Mouse (Mus musculus) liver, embryonic 12.5 days (tissue): ENCODE data around the gene Ckmt1. TPM values are rescaled to one million over a fixed set of nuclear protein-coding genes. Genes with fewer than 3 reads are reported as not detected.
"Not testable (repeated sequence)": the region's sequence is repeated elsewhere in the genome, so short reads cannot be mapped to it uniquely, and the experiment has no call there.

Experiments
- ATAC-seq: fragments of 200-750 bp; cut with Nextera tagmentation; 2 replicates; pipeline ENCODE4 v1.8.0; 2017; ENCODE audit warnings: moderate number of reproducible peaks, mild to moderate bottlenecking, moderate library complexity
- H3K27ac ChIP-seq: fragments of 300-500 bp; sonication (generic); 2 replicates; pipeline ENCODE4 v1.5.1; 2016; ENCODE audit warnings: mild to moderate bottlenecking
- H3K27me3 ChIP-seq: fragments of 300-500 bp; sonication (generic); replicated peaks from 2 replicates; pipeline ENCODE4 v1.6.1; 2016; ENCODE audit warnings: mild to moderate bottlenecking, moderate library complexity
- H3K36me3 ChIP-seq: fragments of 300-500 bp; sonication (generic); 2 replicates; pipeline ENCODE4 v1.6.1; 2016; ENCODE audit warnings: mild to moderate bottlenecking, moderate library complexity
- H3K4me1 ChIP-seq: fragments of 300-500 bp; sonication (generic); 2 replicates; pipeline ENCODE4 v1.6.1; 2016
- H3K4me2 ChIP-seq: fragments of 300-500 bp; sonication (generic); 2 replicates; pipeline ENCODE4 v1.6.1; 2016; ENCODE audit warnings: mild to moderate bottlenecking, moderate library complexity
- H3K4me3 ChIP-seq: fragments of 300-500 bp; sonication (generic); 2 replicates; pipeline ENCODE4 v1.5.1; 2016; ENCODE audit warnings: mild to moderate bottlenecking, moderate library complexity
- H3K9ac ChIP-seq: fragments of 300-500 bp; sonication (generic); 2 replicates; pipeline ENCODE4 v1.6.1; 2016; ENCODE audit warnings: mild to moderate bottlenecking, moderate library complexity
- H3K9me3 ChIP-seq: fragments of 300-500 bp; sonication (generic); replicated peaks from 2 replicates; pipeline ENCODE4 v1.6.1; 2016; ENCODE audit warnings: mild to moderate bottlenecking, moderate library complexity
- WGBS: fragments of 180-500 bp; shearing (Covaris S2); methylation state at CpG from one replicate; pipeline ENCODE4 v1.1.7; 2016; ENCODE audit not compliant: insufficient replicate concordance; 5-methylcytosine and 5-hydroxymethylcytosine counted together
- polyA plus RNA-seq: library from polyadenylated mRNA; unstranded; fragments of >200 nt; fragmentation: Nextera tagmentation; extraction: Ambion mirVana; gene quantifications from 2 replicates; pipeline ENCODE4 v1.2.1, GENCODE M21; 2016

Ckmt1 gene
- polyA plus RNA-seq, 1 experiment from 2014 or later = not detected

DNA sequence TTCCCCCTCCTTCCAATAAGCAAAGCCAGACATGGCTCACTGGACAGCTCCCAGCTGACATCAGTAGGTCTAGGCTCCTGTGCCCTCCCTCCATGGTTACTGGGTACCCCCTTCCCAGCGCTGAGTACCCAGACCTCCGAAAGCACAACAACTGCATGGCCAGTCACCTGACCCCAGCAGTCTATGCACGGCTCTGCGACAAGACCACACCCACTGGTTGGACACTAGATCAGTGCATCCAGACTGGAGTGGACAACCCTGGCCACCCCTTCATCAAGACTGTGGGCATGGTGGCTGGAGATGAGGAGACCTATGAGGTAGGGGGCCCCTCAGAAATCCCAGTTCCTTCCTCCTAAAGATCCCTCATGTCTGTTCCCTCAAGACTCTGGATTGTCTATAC lies 1.9 kb downstream of the Ckmt1 start:
- Histone ChIP-seq H3K27me3 (peaks cover 65% of the 10 kb centered on the region), H3K4me3 (no peak overlapping the region), H3K27ac (no peak overlapping the region), H3K4me2 (no peak overlapping the region), H3K36me3 (no peaks in the 10 kb centered on the region), H3K9me3 (no peaks in the 10 kb centered on the region), H3K9ac (no peak overlapping the region), H3K4me1 (peaks cover 13% of the 10 kb centered on the region)
- no peak for ATAC-seq
- WGBS = 41% methylated on average over 4 of the region's 4 CpGs

DNA sequence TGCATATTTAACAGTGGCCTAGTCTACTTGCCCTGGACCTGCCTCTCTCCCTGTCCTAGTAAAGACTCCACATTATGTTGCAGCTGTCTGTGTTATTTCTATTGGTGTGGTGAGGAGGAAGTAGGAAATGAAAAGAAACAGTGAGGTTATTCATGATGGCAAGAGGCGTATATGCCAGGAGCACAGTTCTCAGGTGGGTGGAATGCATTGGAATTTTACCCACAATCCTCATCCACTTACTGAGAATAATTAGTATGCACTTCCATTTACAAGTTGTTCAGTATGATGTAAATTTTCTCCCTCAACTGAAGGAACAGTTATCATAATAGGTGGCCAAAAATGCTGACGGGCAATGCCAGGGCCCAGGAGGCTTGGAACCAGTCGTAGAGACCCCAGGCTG lies 6.1 kb downstream of the Ckmt1 start:
- 70% methylated on average over 3 of the region's 3 CpGs for WGBS
- H3K4me1 ChIP-seq = peaks cover 2% of the 10 kb centered on the region
- no peaks in the 10 kb centered on the region for H3K36me3 ChIP-seq
- H3K27ac ChIP-seq = no peak overlapping the region
- H3K27me3 ChIP-seq = peaks cover 37% of the 10 kb centered on the region
- no peak overlapping the region for H3K4me3 ChIP-seq
- no peaks in the 10 kb centered on the region for H3K9me3 ChIP-seq
- no peak for ATAC-seq
- no peak overlapping the region for H3K9ac ChIP-seq
- H3K4me2 ChIP-seq = no peak overlapping the region

- no peak for ATAC-seq
- H3K9ac ChIP-seq = no peak overlapping the region
- H3K9me3 ChIP-seq = no peaks in the 10 kb centered on the region
- WGBS = 62% methylated on average over 2 of the region's 2 CpGs
- H3K27me3 ChIP-seq = 0 out of 2 replicates have a peak, but pooled peaks cover 7% of the 10 kb centered on the region
- no peaks in the 10 kb centered on the region for H3K36me3 ChIP-seq
- no peak overlapping the region for H3K4me3 ChIP-seq
- no peak overlapping the region for H3K27ac ChIP-seq
- H3K4me2 ChIP-seq = no peak overlapping the region
- H3K4me1 ChIP-seq = no peaks in the 10 kb centered on the region
Measured at GRCm38 (mm10) chr2:121368831-121369230, 11.3 kb downstream of the Ckmt1 start.

DNA sequence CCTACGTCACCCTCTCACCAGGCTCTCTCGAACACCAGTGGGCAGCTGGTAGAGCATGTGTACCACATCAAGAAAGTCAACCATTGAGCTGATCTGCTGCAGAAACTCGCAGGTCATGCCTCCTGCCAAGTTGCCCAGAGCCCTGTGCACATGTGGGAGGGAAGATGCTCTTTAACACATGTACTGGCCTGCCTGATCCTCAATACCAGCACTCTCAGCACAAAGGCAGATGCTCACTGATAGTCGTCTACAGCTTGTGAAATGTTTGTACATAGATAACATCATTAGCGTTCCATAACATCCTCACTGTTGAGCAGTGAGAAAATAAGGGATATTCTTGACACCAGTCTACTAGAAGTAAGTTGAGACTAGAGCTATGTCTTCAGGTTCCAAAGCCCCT lies 13.4 kb downstream of the Ckmt1 start:
- no peaks in the 10 kb centered on the region for H3K36me3 ChIP-seq
- H3K9me3 ChIP-seq = no peaks in the 10 kb centered on the region
- H3K4me1 ChIP-seq = no peaks in the 10 kb centered on the region
- H3K9ac ChIP-seq = no peak overlapping the region
- H3K27ac ChIP-seq = no peak overlapping the region
- no peak overlapping the region for H3K4me2 ChIP-seq
- WGBS = 64% methylated on average over 5 of the region's 5 CpGs
- 0 out of 2 replicates have a peak, but pooled peaks cover 4% of the 10 kb centered on the region for H3K27me3 ChIP-seq
- no peak overlapping the region for H3K4me3 ChIP-seq
- no peak for ATAC-seq

DNA sequence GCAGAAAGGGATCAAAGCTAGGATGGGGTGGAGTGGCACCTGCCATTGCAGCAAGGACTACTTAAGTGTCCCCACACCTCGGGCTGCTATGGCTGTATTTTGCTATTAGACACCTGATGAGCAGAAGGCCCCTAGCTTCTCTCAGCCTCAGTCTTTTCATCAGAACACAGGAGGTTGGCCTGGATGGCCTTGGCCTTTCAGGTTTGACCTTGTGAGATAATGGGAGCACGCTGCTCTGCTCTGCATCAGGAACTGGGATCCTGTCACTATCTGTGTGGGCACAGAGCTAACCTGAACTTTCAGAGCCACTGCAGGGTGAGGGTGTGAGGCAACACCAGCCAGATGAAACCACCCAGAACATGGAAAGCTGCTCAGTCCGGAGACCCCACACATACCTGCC lies 14.8 kb downstream of the Ckmt1 start:
- 58% methylated on average over 3 of the region's 3 CpGs for WGBS
- no peak overlapping the region for H3K4me3 ChIP-seq

GRCm38 (mm10) chr2:121374766-121375165 lies 17.3 kb downstream of the Ckmt1 start:
- no peaks in the 10 kb centered on the region for H3K4me1 ChIP-seq
- no peak for ATAC-seq
- no peaks in the 10 kb centered on the region for H3K9me3 ChIP-seq
- peaks cover 26% of the 10 kb centered on the region for H3K27me3 ChIP-seq
- no peak overlapping the region for H3K27ac ChIP-seq
- H3K36me3 ChIP-seq = no peaks in the 10 kb centered on the region
- H3K9ac ChIP-seq = no peak overlapping the region
- no peak overlapping the region for H3K4me3 ChIP-seq
- no peak overlapping the region for H3K4me2 ChIP-seq
- WGBS = 33% methylated on average over 2 of the region's 2 CpGs

More for the DNA sequence above, 14.8 kb downstream of the Ckmt1 start:
- no peaks in the 10 kb centered on the region for H3K36me3 ChIP-seq
- no peak for ATAC-seq
- H3K4me1 ChIP-seq = no peaks in the 10 kb centered on the region
- H3K4me2 ChIP-seq = no peak overlapping the region
- no peaks in the 10 kb centered on the region for H3K9me3 ChIP-seq
- H3K9ac ChIP-seq = no peak overlapping the region
- H3K27ac ChIP-seq = no peak overlapping the region
- peaks cover 11% of the 10 kb centered on the region; the same call in 1 of the 2 replicates for H3K27me3 ChIP-seq

DNA sequence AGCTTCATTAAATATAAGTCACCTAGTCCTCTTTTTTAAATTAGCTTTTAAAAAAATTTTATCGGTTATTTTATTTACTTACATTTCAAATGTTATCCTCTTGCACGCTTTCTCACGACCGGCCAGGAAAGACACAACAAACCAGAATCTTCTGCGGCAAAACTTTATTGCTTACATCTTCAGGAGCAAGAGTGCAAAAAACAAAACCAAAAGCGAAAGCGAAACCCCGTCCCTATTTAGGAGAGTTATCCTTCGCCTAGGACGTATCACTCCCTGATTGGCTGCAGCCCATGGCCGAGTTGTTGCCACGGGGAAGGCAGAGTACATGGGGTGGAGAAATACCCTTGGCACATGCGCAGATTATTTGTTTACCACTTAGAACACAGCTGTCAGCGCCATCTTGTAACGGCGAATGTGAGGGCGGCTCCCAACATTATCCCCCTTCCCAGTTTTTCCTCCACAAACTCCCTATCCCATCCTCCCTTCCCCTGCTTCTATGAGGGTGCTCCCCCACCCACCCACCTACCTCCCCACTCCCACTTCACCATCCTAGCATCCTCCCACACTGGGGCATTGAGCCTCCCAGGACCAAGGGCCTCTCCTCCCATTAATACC lies 29.6 kb downstream of the Ckmt1 start, which contains the start of gene Strc:
TSS of gene Strc (minus strand) at position 208 of the 615 bp plus-strand sequence.
- H3K4me3 ChIP-seq, H3K36me3 ChIP-seq, H3K4me2 ChIP-seq, H3K27ac ChIP-seq, H3K4me1 ChIP-seq, ATAC-seq, H3K9ac ChIP-seq, H3K9me3 ChIP-seq, H3K27me3 ChIP-seq: not testable (repeated sequence)
- WGBS = 89% methylated on average over 17 of the region's 17 CpGs

DNA sequence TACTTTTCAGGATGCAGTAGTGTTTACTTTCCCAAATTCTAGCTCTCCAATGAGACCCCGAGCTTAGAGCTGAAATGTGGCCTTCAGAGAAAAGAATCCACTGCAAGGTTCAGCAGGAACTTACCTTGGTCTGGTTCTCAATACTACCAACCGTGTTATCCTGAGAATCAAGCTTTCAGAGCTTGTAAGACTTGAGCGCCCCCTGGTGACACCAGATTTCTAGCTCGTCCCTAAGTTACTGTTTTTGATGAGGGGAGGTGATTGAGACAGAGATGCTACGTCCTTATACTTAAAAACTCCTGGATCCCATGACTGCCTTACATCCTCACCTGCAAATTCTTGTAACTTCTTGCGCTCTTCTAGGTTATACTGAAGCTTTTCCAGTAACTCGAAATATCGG lies 39.1 kb downstream of the Ckmt1 start:
- Histone ChIP-seq H3K27me3 (peaks cover 6% of the 10 kb centered on the region; the same call in 1 of the 2 replicates), H3K9me3 (no peaks in the 10 kb centered on the region), H3K36me3 (no peaks in the 10 kb centered on the region), H3K4me1 (no peaks in the 10 kb centered on the region), H3K27ac (no peak overlapping the region), H3K4me2 (no peak overlapping the region), H3K4me3 (no peak overlapping the region), H3K9ac (no peak overlapping the region)
- WGBS = 14% methylated on average over 8 of the region's 8 CpGs
- ATAC-seq = no peak

- peaks cover 6% of the 10 kb centered on the region; the same call in 1 of the 2 replicates for H3K27me3 ChIP-seq
- no peak overlapping the region for H3K4me3 ChIP-seq
- no peak overlapping the region for H3K9ac ChIP-seq
- H3K9me3 ChIP-seq = no peaks in the 10 kb centered on the region
- H3K4me1 ChIP-seq = no peaks in the 10 kb centered on the region
- no peaks in the 10 kb centered on the region for H3K36me3 ChIP-seq
- H3K27ac ChIP-seq = no peak overlapping the region
- ATAC-seq = no peak
- no peak overlapping the region for H3K4me2 ChIP-seq
Measured at GRCm38 (mm10) chr2:121403296-121403695, 45.8 kb downstream of the Ckmt1 start.

DNA sequence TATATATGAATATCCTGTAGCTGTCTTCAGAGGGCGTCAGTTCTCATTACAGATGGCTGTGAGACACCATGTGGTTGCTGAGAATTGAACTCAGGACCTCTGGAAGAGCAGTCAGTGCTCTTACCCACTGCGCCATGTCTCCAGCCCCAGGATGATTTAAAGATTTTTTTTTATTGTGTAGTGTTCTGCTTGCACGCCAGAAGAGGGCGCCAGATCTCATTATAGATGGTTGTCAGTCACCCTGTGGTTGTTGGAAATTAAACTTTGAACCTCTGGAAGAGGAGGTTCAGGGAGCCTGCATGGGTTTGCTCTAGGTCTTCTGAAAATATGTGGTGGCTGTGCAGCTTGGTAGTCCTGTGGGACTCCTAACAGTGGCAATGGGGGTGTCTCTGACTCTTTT lies 50.6 kb downstream of the Ckmt1 start:
- WGBS = 19% methylated on average over 4 of the region's 4 CpGs
- Histone ChIP-seq H3K4me2 (no peak overlapping the region), H3K4me3 (no peak overlapping the region), H3K9me3 (no peaks in the 10 kb centered on the region), H3K36me3 (no peaks in the 10 kb centered on the region), H3K9ac (no peak overlapping the region), H3K27ac (no peak overlapping the region), H3K4me1 (peaks cover 13% of the 10 kb centered on the region), H3K27me3 (no peaks in the 10 kb centered on the region)
- ATAC-seq = peak; percentile 39; the same call in 1 of the 2 replicates

- H3K4me3 ChIP-seq = peak overlapping the region; percentile 100
- no peak for ATAC-seq
- 6% methylated on average over 4 of the region's 4 CpGs for WGBS
Measured at GRCm38 (mm10) chr2:121412843-121413386, 55.4 kb downstream of the Ckmt1 start.

More at GRCm38 (mm10) chr2:121412843-121413386, 55.4 kb downstream of the Ckmt1 start:
- Histone ChIP-seq H3K9me3 (no peaks in the 10 kb centered on the region), H3K27ac (peak overlapping the region; percentile 96), H3K27me3 (no peaks in the 10 kb centered on the region), H3K4me1 (peaks cover 44% of the 10 kb centered on the region), H3K36me3 (peaks cover 27% of the 10 kb centered on the region), H3K4me2 (peak overlapping the region; percentile 89), H3K9ac (peak overlapping the region; percentile 99)
